Mouse (Mus musculus) v-Abl transformed pro-B cells (cell line): ENCODE data around the gene 5830473C10Rik.

Experiments
- in situ Hi-C, 2 experiments: fragments of 400-800 bp; cut with MboI; formaldehyde crosslinking; loops; one replicate each; pipeline ENCODE4 v1.15.1; 2025; ENCODE audit not compliant: unreplicated experiment in 2 of 2

Gene 5830473C10Rik

GRCm38 (mm10) chr5:90645579-90645978 lies 84.7 kb downstream of the 5830473C10Rik start:
- in situ Hi-C loops: no loop called here

- in situ Hi-C loops: no loop called here
These were observed 85.5 kb downstream of the 5830473C10Rik start for GRCm38 (mm10) chr5:90646398-90646797.
